Mouse (Mus musculus): ENCODE data around the gene Cdc42ep4.

Cdc42ep4 gene

DNA sequence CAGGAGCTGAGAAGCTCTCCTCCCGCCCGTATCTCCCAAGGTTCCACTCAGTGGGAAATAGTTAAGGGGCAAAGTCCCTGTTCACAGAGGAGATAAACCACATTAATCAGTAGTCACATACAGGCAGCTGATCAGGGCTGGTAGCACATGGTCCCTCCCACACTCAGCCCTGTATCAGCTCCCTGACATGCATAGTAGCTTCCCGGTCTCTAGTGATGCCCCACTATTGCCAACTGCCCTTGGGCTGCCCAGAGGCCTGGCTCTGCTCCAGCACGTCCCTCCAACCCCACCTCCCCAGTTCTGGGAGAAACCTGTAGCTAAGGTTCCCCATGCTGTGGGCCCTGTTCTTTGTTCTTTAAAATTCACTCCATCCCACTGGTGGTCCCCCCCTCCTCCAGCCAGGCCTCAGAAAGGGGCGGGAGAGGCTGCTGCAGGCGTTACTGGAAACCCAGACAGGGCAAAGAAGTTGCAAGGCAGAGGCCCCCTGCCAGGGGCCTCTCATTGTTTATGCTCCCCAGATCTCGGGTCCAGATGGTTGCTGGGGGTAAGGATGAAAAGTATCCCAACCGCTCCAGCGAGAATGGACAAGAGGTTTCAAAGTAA, 1.8 kb downstream of the Cdc42ep4 start:
- peak; percentile 76 for DNase-seq (ENCODE audit: low spot score)

DNA sequence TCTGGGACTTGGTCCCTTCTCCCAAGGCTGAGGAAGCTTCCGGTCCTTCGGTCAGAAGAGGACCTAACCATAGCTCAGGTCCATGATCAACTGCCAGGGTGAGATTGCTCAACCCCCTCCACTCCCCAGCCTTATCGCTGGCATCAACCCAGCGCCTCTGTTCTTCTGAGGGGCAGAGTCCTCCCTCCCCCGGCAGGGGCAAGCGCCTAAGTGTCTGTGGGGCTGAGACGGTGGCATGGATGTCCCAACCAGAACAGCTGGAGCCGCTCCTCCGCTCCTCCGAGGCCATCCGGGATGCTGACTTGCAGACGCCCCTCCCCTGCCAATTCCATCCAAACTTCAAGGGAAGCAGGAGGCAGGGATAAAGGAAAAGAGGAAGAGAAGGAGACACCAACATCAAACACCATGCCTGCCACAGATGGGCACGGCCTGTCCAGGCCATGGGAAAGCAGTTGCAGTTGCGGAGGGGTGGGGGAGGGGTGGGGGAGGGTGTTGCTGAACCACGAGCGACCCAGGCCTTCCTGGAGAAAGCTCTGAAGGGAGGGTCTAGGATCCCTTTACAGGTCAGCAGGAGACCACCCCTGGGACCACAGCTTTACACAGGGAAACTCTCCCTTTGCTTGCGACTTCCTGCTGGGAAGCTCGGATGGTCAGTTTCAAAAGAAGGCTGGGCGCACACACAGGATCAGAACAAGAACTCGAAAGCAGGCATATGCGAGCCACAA, 2.7 kb downstream of the Cdc42ep4 start:
- peak; percentile 41 for DNase-seq (ENCODE audit: low spot score)

- DNase-seq (ENCODE audit: low spot score): no peak
Measured at GRCm38 (mm10) chr11:113747725-113748380, 3.8 kb downstream of the Cdc42ep4 start.

- no peak for DNase-seq (ENCODE audit: low spot score)
Measured at GRCm38 (mm10) chr11:113747056-113747455, 4.6 kb downstream of the Cdc42ep4 start.

DNA sequence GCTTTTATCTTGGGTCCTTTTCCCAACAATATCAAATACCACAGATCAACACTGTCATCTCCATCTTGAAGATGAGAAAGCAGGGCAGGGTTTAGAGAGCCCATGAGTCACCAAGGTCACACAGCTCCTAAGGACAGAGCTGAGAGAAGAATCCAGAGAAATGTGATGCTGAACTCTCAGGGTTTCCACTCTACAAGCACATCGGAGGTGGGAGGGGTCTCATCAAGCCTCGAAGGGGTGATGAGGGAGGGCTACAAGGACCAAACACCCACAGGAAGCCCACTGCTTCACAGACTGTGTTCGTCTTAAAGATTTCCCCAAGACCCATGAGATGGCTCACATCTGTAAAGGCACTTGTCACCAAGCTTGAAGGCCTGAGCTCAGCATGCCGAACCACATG, 5.7 kb downstream of the Cdc42ep4 start:
- no peak for DNase-seq (ENCODE audit: low spot score)

DNA sequence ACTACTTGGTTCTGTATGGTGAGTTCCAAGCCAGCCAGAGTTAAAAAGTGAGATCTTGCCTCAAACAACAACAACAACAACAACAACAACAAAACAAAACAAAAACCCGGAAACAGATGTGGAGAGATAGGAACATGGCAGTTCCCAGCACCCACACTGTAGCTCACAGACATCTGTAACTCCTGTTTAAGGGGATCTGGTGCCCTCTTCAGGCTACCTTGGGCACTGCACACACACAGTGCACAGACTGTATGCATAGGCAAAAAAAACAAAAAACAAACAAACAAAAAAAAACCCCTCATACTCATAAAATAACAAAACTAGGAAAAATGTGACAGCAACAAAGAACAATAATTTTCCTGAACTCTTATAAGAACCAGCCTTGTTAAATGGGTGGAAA, 8.7 kb downstream of the Cdc42ep4 start:
- no peak for DNase-seq (ENCODE audit: low spot score)

DNA sequence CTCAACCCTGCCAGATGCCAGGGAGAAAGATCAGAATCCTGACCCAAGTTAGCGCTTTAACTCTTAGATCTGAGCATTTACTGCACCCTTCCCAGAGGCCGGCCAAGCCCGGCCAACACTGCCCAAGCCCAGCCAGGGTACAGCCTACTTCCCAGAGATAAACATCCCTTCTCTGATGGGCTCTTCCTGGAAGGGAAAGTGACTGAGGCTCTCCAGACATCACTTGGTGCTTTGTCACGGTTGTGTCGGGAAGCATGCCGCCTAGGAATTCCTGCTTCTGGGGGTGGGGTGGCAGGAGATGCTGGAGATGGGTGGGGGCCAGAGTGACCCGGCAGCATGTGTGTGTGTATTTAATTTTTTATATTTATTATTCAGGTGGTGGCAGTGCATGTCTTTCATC, 11.6 kb downstream of the Cdc42ep4 start:
- no peak for DNase-seq (ENCODE audit: low spot score)

- DNase-seq (ENCODE audit: low spot score): no peak
Measured at GRCm38 (mm10) chr11:113739213-113739612, 12.5 kb downstream of the Cdc42ep4 start.

DNA sequence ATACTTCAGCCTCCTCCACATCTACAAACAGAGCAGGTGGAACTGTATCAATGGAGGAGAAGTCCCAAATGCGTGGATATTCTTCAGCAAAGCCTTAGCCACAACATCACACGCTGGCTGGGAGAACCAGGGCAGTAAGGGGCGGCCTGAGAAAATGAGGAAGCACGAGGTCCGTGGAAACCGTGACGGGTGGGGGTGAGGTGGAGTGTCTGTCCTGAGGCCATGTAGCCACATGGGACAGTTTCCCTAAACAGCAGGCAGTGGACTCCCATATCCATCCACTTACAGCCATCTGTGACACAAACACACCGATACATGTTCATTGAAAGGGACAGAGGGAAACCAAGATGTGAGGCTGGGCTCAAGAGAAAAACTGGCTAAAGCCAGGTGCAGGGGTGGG, 13.8 kb downstream of the Cdc42ep4 start:
- DNase-seq (ENCODE audit: low spot score): no peak

GRCm38 (mm10) chr11:113737553-113737854, 14.2 kb downstream of the Cdc42ep4 start:
- no peak for DNase-seq (ENCODE audit: low spot score)

DNA sequence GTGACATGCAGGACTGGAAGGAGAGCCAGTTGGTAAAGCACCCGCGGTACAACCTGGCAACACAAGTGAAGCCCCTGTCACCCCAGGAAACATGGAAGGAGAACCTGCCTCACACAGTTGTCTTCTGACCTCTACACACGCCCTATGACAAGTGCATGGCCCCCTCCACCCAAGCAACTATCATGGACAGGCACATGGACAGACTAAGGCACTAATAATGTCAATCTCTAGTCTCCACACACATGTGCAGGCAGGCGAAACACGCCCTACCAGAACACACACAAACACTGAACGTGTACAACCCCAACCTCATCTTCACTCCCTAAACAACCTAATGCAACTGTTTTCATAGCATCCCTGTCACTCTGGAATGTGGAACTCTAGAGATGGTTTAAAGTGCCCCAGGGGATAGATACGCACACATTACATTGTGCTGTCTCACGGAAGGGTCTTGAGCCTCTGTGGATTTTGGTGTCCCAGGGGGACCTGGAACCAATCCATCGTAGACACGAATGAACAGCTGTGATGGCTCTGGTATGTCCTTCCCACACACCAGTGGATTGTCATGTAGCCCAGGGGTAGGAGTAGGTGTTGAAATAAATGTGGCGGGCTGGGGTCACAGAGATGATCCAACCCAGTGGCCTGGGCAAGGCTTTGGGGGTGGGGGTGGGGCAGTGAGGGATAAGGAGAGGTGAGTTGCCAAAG, 14.7 kb downstream of the Cdc42ep4 start:
- no peak for DNase-seq (ENCODE audit: low spot score)

DNA sequence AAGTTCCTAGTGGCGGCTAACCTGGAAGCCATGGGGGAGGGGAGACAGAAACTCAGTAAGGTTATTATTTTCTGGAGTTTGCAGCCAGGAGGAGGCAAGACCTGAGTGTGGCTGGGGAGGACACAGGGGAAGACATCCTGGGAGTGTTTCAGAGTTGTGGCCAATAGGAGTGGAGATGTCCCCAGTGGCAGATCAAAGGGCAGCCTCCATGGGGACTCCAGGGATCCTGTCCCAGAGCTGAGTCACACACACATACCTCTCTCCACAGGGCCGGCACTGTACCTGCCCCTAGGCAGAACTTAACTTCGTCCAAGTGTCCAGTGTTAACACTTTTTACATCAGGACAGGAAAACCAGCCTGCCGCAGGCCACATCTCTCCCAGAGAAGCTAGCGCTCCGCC, 16.5 kb downstream of the Cdc42ep4 start:
- no peak for DNase-seq (ENCODE audit: low spot score)

GRCm38 (mm10) chr11:113733631-113734364, 17.9 kb downstream of the Cdc42ep4 start:
- DNase-seq (ENCODE audit: low spot score): no peak

DNA sequence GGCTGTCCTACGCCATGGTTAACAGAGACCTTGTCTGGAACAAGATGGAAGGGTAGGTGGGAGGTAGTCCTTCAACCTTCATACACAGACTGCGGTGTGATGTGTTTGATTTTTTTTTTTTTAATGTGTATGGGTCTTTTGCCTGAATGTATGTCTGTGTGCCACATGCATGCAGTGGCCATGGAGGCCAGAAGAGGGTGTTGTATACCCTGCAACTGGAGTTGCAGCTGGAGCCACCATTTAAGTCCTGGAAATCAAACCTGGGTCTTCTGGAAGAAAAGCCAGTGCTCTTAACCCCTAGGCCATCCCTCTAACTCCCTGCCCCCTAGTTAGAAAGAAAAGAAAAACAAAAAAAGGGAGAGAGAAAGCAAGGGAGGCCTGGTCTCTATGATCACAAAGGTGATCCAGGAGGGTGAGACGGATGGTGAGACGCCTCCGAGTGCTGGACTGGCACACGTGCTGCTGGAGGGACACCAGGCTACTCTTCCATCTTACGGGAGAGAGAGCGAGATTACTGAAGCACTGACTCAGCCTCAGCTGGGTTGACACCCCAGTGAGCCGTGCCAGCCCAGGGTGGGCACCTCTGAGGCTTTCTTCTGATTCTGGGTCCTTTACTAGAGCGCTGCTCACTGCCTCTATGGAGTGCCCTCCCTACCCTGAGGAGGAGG, 19.6 kb downstream of the Cdc42ep4 start:
- no peak for DNase-seq (ENCODE audit: low spot score)

DNA sequence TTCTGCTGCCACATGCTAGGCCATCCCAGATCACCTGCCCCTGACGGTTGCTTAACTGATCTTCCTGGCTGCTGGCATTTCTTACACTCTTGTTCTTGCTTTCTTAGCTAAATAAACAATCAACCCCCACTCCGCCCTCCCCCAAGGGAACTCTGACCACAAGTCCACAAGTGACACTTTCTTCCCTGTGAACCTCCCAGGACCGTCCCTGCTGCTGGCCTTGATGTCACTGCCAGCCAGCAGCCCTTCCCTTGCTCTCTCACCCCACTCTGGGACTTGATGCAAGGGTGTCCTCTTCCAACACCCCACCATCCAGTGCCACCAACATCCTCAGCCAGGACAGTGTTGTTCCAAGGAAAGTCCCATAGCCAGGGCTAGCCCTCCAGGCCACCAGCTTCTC, 20.8 kb downstream of the Cdc42ep4 start:
- no peak for DNase-seq (ENCODE audit: low spot score)

- no peak for DNase-seq (ENCODE audit: low spot score)
Measured at GRCm38 (mm10) chr11:113729917-113730316, 21.8 kb downstream of the Cdc42ep4 start.

- no peak for DNase-seq (ENCODE audit: low spot score)
Measured at GRCm38 (mm10) chr11:113729239-113729638, 22.4 kb downstream of the Cdc42ep4 start.

GRCm38 (mm10) chr11:113727992-113728391, 23.7 kb downstream of the Cdc42ep4 start:
- no peak for DNase-seq (ENCODE audit: low spot score)

GRCm38 (mm10) chr11:113726994-113727888, 24.4 kb downstream of the Cdc42ep4 start:
- DNase-seq (ENCODE audit: low spot score): no peak

- no peak for DNase-seq (ENCODE audit: low spot score)
Measured at GRCm38 (mm10) chr11:113725235-113726048, 26.2 kb downstream of the Cdc42ep4 start.
